Mouse (Mus musculus): ENCODE measurements around the gene Spef1.

The Spef1 gene

DNA sequence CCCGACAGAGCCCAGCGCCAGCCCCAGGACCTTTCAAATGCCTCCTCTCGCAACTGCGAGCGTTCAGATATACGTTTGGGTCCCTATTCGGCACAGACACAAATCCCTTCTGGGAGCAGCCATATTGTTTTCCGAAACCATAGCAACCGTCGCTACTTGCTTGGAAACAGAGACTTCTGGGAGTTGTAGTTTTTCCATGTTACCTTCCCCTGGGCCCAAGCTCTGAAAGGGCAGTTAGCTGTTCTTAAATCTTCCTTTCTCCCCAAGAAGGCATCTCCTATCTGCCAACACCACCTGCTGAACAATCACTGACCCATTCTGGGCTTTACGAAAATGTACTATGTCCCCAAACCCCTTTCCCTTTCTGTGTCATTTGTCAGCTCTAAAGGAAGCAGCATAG, 12.4 kb downstream of the Spef1 start:
- peak in 1 of 2 experiments; percentile 72 for DNase-seq (ENCODE audit: low spot score in 2 of 2)

DNA sequence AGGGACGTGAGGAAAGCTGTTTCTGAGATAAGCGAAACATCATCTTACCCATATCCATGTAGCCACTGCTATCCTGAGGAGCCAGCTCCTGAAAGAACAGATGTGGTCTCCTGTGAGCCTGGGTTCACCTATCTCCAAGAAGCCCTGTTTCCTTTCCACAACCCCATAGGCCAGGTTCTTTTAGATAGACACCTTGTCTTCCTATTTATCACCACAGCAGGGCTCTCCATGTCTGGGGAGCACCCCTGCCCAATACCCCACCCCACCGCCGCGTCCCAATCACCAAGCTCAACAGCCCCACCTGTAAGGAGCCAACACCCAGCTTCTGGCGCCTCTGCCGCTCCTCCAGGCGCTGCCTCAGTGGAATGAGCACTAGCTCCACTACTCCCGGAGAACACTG, 14.8 kb downstream of the Spef1 start:
- peak in 1 of 2 experiments; percentile 68 for DNase-seq (ENCODE audit: low spot score in 2 of 2)

DNA sequence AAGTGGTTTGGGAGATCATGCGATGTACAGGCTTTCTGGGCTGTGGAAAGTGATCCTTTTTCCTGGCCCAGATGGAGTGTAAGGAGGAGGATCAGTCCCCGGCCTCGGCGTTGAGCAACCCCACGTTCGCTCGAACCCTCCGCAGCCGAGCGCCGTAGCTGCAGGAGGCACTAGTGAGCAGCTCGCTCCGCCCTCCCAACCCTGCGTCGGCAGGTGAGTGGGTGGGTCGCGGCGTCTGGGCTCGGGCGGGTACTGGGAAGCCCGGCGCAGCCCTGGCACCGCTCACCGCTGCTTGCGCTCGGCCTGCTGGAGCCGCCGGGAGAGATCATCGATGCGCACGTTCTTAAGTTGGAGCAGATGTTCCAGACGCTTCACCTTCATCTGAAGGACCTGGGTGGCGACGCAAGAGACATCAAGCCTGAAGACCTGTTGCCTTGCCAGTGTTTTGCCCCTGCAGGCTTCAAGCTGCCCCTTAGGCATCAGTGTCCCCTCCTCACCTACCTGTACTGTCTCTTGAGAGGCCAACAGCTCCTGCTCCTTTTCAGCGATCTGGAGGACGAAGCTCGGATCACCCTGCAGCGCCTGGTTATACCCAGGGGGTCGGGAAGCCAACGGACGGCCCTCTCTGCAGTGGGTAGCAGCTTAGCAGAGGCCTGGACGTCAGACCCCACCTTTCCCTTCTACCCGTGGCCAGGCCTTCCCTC, 15.5 kb downstream of the Spef1 start:
- DNase-seq (ENCODE audit: low spot score in 2 of 2) = peak; percentile 65 to 83

DNA sequence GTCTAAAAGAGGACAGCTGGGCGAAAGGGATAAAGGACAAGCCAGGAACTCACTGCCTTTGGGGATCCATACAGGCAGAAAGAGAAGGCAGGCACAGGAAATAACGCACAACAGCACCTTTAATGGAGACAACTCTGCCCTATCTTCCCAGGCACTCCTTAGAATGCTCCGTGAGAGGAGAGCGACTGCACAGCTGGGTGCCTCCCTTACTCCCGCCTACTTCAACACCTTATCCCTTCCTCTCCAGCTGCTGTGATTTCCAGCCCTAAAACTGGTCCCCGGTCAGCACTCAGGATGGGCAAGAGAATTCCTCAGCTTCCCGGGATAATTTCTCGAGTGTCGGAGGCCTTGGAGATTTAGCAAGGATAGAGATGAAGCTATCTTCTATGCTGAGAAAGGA, 16.1 kb downstream of the Spef1 start:
- no peak for DNase-seq (ENCODE audit: low spot score in 2 of 2)

DNA sequence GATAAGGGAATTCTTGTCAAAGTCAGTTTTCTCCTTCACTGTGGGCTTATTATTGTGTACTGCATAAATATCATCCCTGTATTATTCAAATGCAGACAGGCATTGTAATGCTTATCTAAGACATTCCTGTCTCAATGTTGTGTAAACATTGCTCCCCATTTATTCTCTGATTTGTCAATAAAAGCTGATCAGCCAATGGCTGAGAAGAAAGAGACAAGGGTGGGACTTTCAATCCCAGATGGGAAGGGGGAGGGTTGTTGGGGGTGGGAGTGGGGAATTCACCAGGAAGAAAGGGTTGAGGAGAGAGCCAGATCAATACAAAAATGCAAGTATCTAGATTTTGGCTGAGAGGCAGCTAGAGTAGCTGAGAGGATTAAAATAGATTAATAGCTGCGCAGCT, 18.2 kb downstream of the Spef1 start:
- no peak for DNase-seq (ENCODE audit: low spot score in 2 of 2)

DNA sequence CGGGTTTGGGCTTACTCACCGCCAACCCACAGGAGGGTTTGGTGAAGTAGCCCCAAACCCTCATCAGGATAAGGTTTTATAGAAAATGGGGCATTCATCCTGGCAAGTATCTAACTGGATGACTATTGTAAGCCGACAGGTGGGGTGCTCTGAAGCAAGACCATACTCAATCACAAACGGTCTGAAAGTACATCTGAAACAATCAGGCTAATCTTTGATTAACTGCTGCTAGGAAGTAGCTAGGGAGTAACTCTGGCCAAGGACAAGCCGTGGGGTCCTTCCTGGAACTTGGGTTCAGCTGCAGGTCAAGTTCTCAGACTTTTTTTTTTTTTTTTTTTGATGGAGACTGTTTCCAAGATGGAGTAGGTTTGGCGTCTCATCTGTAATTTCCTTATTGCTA, 19.1 kb downstream of the Spef1 start:
- no peak for DNase-seq (ENCODE audit: low spot score in 2 of 2)

DNA sequence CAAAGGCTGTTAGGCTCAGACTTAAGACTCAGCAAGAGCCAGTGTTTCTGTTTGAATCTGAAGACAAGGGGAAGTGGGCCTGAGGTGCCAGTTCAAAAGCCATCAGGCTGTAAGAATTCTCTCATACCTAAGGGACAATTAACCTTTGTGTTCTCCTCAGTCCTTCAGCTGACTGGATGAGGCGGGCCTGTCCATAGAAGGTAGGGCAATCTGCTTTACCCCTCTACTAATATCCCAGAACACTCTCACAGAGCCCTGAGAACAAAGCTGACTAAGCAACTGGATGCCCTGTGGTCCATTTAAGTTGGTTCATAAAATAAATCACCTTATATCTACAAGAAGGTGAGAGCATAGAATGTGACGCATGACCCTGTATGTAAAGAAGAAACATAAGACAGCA, 20.9 kb downstream of the Spef1 start:
- no peak for DNase-seq (ENCODE audit: low spot score in 2 of 2)

DNA sequence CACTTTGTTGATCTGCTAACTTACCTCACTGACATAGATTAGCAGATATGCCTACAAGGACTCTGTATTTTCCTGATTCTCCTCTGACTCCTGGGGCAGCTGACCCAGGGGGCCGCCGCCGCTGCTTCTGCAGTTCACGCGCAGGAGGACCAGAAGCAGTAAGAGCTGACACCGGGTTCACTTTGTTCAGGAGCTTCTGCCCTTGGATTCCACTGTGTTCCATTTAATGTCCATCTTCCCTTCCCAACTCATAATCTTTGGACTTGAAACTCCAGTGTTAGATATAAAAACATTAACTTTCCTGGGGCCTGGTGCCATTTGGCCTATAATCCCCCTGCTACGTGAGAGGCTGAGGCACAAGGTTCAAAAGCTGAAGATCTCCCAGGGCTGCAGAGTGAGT, 23.2 kb downstream of the Spef1 start:
- no peak for DNase-seq (ENCODE audit: low spot score in 2 of 2)

DNA sequence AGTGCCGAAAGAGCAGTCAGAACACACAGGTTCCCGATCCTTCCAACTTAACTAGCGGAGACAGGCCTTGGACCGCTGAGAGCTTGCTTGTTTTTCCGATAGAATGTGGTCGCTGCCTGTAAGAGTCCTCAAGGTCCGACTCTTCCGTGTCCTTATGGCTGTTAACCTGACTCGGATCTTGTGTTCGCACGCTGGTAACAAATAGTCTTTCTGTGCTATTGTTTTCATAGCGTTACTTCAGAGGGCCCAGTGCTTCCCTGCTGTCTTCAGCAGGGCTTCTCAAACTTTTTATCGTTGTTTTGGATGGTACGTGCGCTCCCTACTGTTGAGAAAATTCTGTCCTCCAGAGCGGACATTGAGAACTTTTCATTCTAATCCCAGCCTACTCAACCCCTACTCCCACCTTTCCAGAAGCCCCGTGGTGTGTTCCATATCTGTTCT, 26.4 kb downstream of the Spef1 start:
- peak in 1 of 2 experiments; percentile 65 for DNase-seq (ENCODE audit: low spot score in 2 of 2)

DNA sequence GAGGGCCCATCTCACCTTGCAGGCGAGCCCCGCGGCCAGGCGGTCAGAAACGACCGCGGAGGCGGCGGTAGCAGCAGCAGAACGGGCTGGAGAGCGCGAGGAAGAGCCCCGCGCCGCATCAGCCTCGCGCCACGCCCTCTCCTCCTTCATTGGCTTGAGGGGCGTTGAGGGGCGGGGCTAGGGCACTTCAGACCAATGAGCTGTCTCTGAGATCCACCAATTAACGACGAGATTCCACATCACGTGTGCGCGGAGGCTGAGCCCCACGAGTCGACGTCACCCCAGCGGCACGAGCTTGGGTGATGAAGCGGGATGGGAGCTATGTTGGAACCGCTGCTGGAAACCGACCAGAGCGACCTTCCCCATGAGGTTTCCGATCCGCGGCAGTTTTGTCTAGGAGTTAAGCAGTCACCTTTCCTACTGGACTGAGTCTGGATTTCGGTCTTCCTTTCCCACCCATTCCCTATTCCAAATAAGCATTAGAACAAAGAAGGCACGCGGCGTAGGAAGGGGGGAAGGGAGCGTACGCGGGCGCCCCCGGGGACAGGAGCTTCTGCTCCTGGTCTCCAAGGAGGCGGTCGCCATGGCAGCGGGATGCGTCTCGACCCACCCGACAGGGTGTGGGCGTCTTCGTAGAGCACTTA, 27.0 kb downstream of the Spef1 start, which contains the start of gene 1700037H04Rik:
Gene 1700037H04Rik (minus strand): TSS at position 144 of the 644 bp plus-strand sequence.
- peak; percentile 97 for DNase-seq (ENCODE audit: low spot score in 2 of 2)

DNA sequence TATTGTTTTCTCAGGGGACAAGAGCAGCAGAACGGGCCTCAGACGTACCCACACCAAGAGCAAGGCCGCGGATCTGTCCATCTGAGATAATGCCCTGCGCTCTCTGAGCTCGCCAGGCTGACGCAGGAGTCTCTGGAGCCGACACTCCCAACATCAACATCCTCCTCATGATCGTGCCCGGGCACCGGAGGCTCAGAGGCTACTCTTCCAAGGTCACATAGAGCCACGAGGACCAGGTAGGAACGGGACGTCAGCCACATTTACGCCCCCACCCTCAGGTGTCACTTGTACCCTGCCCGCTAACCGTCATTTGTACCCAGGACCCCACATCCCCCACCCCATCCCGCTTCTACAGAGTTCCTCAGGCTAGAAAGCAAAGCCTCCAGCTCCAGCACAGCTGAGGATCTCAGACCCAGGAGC, 27.6 kb downstream of the Spef1 start:
- DNase-seq (ENCODE audit: low spot score in 2 of 2) = peak; percentile 73 to 86

DNA sequence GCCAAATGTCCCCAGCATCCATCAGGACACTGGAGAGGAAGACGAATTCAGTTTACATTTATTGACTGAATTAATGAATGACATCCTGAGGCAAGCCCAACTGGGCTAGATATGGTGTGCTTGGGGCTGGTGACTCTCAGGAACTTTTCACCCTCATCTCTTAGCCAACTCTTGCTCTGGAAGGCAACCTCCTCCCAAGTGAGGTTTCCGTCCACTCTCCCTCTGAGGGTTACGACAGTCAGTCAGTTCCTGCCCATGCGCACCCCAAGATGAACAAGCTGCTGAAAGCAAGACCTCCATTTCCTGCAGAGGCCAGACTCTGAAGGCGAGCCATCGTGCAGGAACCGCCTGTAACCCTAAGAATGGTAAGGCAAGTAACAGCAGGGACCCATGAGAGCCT, 30.1 kb downstream of the Spef1 start:
- DNase-seq (ENCODE audit: low spot score in 2 of 2) = no peak

DNA sequence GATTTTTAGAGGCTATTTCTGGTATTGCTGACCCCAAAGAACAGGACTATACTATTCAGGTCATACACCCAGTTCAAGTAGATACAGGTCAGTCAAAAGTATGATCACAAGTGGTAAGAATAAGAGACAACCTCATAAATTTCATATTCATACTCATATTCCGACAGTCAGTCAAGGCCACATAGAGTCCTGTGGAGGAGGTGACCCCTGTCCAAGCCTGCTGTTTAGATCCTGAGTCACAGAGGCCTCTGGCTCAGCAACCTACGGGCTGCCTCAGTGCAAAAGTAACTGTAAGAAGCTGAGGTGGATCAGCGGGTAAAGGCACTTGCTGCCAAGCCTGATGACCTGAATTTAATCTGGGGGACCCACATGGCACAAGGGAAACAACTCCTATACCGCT, 33.0 kb downstream of the Spef1 start:
- no peak for DNase-seq (ENCODE audit: low spot score in 2 of 2)

DNA sequence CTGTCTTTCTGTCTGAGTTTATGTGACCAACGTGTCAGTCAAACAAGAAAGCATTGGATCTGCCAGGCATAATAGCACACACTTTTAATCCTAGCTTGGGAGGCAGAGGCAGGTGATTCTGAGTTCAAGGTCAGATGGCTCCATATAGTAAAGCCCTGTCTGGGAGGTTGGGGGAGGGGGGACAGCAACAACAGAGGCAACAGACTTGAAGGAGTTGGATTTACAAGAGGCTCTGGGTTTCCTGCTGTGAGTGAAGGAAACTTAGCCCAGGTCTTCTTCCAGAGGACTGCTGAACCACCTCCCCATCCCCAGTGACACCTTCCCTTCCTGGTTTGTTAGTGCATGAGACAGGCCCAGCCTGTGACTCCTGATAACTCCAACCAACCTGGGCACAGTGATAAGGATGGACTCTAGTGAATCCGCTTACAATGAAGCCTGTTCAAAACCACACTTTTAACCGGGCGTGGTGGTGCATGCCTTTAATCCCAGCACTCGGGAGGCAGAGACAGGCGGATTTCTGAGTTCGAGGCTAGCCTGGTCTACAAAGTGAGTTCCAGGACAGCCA, 34.8 kb downstream of the Spef1 start:
- no peak for DNase-seq (ENCODE audit: low spot score in 2 of 2)

DNA sequence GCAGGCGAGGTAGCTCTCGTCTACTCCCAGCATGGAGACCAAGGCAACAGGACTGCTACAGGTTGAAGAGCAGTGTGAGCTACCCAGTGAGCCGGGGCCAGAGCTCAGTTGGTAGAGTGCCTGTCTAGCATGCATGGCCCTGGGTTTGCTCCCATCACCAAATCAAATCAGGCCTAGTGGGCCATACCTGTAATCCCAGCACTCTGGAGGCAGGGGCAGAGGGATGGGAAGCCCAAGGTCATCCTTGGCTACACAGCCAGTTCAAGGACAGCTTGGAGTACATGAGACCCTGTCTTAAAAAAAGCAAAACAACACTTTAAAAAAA, 37.9 kb downstream of the Spef1 start:
- DNase-seq (ENCODE audit: low spot score in 2 of 2) = no peak

DNA sequence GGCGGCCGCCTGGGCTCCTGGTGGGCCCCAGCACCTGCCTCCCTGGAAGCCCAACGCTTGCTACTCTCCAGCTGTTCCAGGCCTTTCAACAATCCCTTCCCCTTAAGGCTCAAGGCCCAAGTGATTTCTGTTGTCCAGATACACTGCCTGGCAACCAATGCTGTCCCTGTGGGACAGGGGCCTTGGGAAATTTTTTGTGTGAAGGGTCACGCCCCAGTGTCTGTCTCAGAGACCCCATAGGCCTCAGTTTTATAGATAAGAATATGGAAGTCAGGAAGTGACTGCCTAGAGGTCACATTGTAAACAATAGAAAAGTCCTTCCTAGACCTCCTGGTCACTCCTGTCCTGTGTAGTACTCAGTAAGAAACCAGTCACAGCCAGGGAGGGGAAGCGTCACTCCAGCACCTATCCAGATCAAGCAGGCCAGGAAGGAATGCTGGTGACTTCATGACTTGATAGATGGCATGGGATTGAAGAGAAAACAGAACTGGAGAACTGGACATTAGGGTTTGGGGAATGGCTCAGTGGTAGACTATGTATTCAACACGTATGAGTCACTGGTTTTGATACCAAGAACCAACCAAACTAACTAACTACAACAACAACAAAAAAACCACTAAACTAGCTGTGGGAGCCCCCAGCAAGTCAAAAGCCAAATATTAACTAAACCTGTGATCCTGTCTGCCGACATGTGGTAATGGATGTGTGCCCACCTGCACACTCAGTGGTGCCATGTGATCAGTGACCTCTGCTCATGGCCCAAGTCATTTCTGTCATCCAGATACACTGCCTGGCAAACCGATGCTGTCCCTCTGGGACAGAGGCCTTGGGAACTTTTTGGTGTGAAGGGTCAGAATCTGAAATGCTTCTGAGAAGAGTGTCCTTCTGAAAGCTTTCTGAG, 38.5 kb downstream of the Spef1 start:
- DNase-seq (ENCODE audit: low spot score in 2 of 2) = no peak

DNA sequence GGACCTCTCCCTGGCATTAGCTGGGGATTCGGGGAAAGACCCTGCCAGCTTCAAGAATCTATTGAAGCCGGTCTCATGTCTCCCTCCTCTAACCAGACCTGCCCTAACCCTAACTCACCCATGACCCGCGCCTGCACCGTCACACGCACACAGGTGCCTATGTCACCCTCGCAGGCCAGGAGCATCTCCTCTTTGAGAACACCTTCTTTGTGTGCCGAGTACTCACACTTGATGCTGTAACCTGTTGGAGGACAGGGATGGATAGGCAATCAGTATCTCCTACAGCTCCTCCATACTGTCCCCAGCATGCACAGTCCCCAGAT, 40.1 kb downstream of the Spef1 start:
- DNase-seq (ENCODE audit: low spot score in 2 of 2) = no peak

DNA sequence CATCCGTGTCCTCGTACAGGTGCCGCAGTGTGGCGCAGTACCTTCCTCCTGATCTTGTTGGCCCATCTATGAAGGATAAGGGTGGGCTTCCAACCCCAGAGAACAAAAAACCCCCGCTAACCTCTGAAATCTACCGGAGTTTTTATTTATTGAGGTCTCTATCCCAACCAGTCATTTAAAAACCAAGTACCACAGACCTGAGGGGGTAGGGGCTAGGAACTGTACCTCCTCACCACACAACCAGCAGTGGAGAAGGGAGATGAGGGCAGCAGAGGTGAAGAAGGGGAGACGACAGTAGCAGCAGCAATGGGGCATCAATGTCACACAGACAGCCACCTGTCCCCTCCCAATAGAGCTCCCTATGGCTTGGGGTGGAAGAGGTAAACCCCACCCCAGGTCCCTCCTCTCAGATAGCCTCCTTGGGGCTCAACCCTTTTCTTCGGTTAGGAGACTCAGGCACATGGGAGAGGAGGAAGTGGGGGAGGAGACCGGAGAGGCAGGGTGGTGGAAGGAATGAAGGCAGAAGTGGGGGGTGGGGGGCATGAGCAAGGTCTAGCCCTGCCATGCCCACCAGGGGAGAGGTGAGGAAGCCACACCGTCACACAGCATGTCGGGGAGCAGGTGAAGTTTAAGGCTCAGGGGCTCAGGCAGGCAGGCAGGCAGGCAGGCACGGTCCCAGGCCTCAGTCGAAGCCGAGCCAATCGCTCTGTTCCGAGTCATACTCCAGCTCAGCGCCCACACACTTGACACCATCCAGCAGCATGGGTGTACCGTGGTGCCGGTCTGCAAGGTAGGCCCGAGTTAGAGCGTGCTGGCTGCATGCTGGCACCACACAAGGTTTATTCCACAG, 40.7 kb downstream of the Spef1 start:
- DNase-seq (ENCODE audit: low spot score in 2 of 2) = no peak

DNA sequence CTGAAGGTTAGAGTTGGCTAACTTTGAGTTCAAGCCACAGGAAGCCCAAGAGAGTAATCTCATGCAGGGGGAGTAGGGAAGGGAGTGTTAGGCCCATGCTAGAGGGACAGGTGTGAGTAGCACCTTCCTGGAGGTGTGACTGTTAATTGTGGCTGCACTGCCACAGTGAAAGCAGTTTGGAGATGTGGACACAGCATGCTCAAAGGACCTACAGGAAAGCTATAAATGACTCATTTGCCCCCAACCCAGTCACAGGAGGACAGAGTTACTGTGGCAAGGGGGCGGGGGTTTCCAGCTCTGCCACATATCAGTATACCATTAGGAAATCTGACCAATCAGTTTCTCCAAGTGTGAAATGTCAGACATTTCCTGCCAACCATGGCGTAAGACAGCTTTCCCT, 41.5 kb downstream of the Spef1 start:
- DNase-seq (ENCODE audit: low spot score in 2 of 2) = no peak

DNA sequence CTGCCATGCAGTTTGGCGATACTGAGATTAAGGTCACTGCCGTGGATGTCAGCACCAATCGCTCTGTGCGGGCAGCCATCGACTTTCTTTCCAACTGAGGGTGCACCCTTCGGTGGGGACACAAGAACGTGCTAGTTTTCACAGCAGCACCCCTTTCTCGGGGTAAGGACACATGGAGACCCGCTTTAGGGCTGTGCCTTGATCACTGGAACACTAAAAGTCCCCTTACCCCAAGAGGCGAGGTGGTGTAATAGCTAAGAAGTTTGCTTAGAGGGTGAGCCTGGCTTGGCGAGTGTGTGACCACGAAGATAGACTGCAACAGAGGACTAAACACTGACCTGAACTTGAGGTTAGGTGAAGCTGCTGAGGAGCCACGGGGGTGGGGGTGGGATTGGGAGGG, 42.0 kb downstream of the Spef1 start:
- DNase-seq (ENCODE audit: low spot score in 2 of 2) = no peak

DNA sequence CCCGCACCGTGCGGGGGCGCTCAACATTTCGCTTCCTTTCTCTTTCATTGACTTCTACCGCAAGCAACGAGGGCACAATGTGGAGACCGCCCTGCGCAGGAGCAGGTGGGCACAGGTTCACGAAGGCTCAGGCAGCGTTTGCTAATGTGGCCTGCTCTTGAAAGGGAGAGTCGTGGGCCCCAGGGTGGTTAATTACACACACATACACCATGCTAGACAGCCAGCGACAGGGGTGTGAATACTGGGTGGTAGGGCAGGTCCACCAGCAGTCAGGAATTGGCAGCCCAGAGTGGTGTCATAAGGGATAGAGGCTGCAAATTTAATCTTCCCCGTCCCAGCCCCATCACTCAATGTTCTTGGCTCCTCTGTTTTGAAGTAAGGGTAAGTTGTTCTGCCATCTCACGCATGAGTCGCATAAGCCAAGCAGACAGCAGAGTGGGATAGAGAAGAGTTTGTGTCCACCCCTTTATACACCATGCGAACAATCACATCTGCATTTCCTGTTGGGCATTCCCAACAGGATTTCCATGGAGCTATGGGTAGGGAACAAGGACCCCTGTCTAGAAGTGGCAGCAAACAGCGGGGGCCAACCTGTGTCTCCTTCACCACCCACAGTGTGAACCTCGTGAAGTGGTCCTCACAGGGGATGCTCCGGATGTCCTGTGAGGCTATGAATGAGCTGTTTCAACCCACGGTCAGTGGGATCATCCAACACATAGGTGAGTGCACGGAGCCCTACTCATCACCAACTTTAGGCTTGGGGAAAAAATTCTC, 43.9 kb downstream of the Spef1 start:
- DNase-seq (ENCODE audit: low spot score in 2 of 2) = no peak
